Mouse (Mus musculus): ENCODE results near the gene Nptx1.

Nptx1 gene

DNA sequence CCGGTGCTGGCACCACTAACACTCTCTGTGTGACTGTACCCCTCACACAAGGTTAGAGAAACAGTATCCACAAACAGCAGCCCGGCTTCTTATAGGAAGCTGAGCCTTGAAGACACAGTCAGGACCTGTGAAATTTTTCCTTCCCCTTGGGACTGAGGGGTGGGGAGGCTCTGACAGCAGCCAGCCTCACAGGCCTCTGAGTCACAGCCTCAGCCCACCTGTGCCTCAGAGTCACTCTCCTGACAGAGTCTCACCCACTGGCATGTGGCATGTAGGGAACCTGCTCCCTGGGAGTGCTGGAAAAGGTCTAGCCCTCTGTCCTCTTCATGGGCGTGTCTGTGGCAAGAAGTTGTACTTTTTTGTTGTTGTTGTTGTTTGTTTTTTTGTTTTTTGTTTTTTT is 3.9 kb upstream of the Nptx1 start:
- DNase-seq (ENCODE audit: low read depth in 1 of 2, low spot score in 2 of 2): no peak

DNA sequence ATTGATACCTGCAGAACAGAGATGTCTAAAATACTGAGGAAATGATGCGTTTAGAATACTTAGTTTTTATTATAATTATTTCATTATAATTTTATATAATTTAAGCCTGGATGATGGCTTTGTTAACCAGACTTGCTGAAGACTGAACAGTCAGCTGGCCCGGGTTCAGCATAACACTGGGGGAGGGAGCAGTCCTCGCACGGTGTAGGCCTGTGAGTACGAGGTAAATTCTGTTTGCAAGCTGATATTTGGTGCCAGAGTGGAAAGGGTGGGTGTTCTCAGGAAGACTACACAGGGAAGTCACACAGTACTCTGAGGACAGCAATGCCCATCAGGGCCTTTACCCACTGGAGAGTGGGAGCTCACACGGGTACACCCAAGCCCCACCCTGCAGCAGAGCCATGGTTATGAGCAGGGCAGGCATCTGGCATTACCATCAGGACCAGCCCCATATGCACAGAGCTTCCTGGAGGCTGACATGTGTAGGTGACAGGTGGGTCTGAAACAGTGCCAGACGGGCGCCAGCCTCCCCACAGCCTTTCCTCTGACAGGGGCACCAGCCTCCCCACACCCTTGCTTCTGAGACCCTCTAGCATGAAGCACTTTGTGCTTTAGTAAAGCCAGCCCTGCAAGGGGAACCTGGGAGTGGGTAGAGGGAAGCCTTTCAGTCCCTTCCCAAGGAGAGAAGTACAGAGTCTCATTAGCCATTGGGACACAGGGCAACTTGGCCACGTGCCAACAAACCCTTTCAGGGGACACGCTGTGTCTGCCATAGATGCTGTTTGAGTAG is 3.2 kb upstream of the Nptx1 start:
- no peak for DNase-seq (ENCODE audit: low read depth in 1 of 2, low spot score in 2 of 2)

DNA sequence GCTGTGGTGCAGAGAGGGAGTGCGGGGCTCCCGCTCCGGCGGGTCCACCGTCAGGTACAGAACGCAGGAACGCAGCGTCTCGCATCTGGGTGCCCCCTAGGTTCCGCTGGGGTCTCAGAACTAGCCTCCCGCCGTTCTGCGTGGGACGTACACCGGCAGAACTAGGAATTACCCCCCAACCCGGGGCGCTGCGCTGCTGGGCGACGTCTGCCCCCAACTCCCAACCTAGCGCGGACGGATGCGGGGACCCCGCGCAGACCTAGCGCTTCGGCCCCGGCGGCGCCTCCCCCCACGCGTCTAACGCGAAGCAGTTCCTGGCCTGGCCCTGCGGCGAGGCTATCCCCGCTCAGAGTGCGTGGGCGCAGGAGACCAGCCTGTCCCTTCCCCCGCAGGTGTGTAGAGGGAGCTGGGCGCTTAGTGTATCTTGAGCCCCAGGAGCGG is 1.8 kb upstream of the Nptx1 start:
- DNase-seq (ENCODE audit: low read depth in 1 of 2, low spot score in 2 of 2): no peak

DNA sequence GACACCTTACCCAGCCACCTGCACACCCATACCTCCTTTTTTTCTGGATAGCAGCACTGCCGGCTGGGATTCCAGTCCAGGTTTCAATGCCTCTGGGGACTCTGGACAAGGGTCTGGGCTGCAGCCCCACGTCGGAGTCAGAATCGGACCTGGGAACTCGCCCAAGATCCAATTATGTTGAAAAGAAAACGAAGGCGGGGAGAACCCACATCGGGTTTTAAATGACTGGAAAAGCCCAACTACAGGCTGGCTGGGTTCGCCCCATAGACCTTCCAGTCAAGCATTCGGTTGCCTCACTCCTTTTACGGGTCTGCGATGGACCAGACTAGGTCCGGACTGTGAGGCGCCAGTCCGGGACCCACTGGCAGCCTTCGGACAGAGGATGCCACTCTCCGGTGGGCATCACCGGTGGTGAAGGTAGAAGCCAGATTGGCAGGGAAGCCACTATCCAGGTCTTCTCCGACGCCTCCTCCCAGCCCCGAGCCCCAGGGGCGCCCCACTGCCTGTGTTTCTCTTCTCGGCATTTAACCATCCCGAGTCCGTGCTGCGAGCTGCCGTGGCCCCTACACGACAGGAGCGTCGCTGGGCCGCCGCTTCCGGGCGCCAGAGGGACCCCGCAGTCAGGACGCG is 1.3 kb upstream of the Nptx1 start:
- DNase-seq (ENCODE audit: low read depth in 1 of 2, low spot score in 2 of 2): no peak

DNA sequence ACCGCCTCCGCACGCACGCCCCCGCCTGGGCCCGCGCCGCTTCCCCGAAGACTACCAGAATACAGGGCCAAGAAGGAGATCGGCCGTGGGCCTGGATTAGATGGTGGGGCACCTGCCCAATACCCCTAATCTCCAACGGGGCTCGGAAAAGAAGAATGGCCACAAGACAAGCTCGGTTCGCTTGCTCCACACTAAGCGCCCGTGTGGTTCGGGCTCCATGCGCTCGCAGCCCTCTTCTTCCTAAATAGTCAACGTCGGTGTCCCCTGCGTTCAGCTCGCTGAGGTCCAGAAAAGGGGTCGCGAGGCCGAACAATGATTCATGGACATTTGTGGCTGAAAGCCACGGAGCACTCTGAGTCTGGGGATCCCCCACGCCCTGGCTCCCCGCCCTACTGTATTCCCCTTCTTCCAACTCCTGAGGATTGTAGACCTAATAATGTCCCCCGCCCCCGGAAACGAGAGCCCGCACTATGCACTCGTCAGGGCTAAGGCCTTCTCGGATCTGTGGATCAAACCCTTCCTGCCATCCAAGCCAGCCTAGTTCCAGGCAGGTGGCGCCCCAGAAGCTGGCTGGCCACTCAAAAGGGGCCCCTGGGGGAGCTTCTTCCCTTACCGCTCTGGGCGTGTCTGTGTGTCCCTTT is 518 bp upstream of the Nptx1 start:
- DNase-seq (ENCODE audit: low read depth in 1 of 2, low spot score in 2 of 2): no peak

DNA sequence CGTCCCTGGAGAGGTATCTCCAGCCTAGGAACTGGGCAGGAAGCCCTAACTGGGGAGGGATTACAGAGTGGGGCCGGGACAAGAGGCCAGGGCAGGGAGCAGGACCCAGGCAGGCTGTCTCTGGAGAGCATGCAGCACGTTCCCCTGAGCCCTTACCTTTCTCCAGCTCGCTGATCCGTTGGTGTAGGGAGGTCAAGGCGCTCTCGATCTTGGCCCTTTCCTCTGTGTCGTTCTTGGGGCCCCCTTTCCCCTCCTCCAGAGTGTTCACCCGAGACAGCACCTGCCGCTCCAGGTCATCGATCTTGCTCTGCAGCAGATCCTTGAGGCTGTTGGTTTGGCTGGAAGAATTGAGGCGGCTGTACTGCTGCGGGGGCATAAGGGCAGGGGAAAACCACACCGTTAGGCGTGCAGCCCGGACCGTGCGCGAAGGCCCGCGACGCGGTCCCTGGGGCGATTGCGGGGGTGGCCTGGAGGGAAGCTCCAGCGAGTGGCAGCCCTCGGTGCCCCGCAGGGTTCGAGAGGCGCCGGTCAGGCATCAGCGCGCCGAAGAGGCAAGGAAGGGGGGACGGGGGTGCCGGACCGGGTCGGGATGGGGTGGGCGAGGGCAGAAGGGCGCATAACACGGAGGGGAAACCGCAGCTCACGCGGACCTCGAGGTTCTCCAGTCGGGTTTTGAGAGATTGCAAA is 914 bp downstream of the Nptx1 start:
- no peak for DNase-seq (ENCODE audit: low read depth in 1 of 2, low spot score in 2 of 2)

DNA sequence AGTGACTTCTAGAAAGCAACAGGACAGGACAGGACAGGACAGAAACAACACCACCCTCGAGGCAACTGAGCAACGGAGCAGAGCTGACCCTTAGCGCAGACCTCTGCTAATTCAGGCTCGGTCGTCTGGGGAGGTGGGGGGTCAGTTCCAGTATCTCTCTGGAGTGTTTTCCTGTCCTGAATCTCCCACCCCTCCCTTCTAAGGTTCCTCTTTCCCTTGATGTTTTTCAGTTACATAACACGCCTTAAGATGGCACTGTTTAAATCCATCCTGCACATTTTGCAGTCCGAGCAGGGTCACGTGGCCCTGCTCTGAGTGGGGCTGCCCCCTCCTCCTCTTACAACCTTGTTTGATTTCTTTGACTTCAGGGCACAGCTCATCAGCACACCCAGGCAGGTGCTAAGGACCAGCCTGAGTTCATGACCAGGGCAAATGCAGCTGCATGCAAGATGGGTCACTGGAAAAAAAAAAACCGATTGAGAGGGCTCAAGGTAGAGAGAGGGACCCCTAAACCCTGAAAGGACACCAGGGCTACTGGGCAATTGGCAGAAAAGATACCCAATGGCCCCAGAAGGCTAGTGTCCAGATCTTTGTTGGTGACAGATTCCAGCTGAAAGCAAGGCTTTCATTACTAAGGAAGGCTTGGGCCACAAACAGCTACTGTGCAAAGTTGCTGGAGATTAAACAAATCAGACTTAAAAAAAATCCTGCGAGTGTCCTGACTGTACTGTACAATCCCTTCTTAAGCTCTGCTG is 1.6 kb downstream of the Nptx1 start:
- DNase-seq (ENCODE audit: low read depth in 1 of 2, low spot score in 2 of 2): no peak

DNA sequence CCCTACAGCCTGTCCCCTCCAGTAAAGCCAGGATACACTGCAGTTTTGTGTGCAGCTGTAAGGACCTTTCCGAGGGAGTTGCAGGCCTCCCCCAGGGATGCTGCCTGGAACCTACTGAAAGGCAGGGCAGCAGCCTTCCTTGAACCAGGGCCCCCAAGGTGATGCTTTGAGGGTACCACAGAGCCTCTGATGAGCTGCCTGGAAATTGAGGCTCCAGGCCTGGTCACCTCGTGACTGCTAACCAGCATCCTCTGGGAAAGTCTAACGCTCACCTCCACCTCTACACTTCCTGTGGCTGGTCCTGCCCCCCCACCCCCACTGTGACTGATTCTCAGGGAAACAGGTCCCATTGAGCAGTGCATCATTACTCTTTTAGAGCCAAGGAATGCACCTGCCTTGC is 2.3 kb downstream of the Nptx1 start:
- DNase-seq (ENCODE audit: low read depth in 1 of 2, low spot score in 2 of 2): no peak

DNA sequence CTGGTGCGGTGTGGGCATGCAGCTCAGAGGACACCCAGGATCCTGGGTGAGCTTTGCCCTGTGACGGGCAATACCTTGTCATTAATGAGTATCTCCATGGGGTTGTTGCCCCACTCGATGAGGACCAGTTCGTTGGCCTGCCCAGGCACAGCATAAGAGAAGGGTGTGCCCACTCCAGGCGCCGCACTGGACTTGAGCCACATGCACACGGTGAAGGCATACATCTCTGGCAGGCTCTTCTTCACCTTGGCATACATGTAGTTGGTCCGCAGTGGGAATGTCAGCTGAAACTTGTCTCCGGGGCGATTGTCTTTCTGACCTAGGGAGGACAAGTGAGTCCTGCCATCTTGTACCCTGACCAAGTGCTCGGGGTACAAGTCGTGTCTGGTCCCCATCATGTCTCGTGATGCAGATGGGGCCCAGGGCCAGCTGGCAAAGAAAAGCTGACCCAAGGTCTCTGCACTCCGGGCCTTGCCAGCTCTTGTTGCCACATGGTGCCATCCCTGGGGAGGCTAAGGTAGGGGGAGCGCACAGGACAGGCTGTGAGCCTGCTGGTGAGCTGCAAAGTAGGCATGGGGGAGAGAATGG is 2.9 kb downstream of the Nptx1 start:
- no peak for DNase-seq (ENCODE audit: low read depth in 1 of 2, low spot score in 2 of 2)

DNA sequence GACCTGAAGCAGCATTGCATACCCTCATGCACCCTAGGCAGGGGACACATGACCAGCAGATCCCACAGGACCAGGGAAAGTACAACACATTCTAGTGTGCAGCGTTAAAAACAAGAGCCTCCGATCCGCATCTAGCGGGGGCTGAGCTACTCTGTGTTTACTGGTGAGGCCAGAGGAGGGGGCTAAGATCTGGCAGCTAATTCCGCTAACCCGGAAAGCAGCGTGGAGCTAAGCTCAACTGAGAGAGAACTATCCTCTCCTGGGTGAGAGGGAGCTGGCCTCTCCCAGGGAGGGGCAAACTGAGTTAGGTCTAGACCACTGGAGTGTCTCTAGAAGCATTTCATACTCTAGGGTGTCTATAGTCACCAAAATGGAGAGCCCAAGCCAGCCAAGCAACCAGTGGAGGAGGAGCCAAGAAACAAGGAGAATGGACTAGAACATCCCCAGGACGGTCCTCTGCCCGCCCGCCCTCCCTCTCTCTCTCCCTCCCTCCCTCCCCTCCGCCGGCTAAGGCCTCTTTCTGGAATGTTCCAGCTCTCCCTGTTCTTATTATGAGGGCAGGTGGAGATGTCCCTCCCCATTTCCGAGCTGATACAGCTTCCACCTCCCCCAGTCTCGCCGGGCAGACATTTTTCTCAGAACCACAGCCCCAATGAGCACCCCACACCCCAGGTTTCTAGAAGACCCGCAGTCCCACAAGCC is 3.6 kb downstream of the Nptx1 start:
- no peak for DNase-seq (ENCODE audit: low read depth in 1 of 2, low spot score in 2 of 2)

DNA sequence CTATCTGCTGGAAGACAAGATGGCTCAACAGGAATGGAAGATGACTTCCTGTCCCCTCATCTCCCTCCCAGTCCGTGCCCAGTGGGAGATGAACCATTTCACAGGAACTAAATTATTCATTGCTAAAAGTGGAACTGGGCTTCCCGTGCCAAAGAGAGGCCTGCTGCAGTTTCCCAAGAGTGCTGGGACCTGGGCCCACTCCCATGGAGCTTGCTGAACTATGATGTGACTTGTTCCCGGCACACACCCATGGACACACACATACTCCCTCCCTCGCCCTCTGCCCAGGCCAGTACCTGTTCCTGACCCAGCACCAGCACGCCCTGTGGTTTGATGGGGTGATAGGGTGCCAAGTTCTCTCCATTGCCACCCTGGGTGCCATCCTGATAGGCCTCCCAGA is 4.7 kb downstream of the Nptx1 start:
- no peak for DNase-seq (ENCODE audit: low read depth in 1 of 2, low spot score in 2 of 2)

DNA sequence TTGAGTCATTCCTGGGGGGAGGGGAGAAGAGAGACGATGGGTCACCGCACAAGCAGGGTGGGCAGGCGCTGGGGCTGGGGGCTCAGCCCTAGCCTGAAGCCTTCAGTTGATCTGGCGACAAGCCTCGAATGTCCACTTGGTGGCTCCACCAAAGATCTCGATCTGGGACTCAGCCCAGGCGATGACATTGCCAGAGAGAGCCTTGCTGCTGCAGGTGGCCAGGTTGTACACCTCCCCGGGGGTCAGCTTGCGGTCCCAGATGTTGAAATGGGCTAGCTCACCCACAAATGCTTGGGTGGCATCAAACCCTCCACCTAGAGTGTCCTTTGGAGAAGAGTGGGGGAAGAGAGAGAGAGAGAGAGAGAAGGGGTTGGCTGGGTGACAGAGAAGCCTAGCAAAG is 5.2 kb downstream of the Nptx1 start:
- no peak for DNase-seq (ENCODE audit: low read depth in 1 of 2, low spot score in 2 of 2)

DNA sequence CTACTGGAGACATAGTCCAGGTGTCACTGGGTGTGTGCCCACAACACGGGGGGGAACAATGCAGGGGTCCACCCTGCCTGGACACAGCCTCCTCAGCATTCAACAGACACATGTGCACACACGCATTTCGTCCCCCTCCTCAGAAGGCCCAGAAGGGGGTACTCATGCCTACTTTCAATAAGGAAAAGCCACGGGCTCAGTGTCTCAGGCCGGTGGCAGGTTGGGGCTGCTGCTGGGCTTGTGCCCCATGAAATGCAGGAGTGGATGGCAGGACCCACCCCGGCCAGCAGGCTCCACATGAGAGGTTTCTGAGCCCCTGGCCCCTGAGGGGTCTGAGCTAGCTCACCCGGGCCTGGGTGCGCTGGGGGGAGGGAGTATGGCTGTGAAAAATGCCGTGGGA is 6.5 kb downstream of the Nptx1 start:
- DNase-seq (ENCODE audit: low read depth in 1 of 2, low spot score in 2 of 2): no peak

DNA sequence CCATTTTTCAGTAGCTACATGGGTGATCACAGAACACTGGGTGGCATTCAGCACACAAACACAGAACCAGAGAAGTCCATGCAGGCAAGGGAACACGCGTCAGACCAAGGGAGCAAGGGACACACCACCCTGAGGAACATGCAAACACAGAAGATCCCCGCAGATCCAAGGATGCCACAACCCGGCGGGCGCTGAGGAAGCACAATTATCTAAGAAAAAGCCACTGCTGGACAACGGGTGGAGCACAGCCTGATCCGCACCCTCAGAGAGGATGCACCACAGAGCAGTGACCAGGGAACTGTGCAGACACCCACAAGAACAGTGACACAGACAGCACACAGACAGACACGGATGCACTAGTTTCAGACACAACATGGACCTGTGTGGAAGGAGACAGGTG is 7.0 kb downstream of the Nptx1 start:
- DNase-seq (ENCODE audit: low read depth in 1 of 2, low spot score in 2 of 2): no peak

DNA sequence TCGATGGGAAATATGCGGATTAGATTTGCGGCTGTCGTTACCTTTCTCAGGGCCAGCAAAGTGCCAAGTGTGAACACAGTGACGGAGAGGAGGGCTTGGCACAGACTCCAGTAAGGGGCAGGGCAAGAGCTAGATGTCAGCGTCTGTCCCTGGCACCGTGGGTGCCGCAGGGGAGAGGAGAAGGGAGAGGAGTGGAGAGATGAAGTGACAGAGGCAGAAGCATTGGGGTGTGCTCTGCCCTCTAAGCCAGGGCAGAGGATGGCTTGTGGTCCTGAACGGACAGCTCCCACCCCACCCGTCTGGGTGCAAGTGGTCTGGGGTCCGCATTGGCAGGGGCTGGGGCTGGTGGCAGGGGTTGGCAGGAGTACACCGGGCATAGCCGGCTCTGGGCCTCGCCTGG is 7.6 kb downstream of the Nptx1 start:
- DNase-seq (ENCODE audit: low read depth in 1 of 2, low spot score in 2 of 2): no peak

DNA sequence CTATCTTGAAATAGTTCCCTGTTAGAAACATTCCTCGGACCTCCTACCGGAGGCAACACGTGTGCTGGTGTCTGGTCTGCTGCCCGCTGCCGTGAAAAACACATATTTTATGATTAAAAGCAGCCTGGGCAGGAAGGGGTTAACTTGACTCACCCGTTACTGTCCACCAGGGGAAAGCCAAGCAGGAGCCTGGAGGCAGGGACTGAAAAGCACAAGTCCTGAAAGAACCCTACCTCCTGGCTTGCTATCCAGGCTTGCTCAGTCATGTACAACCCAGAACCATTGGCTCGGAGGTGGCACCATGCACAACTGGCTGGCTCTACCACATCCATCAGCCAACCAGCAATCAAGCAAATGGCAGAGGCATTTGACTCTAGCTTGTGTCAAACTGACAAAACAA is 13.8 kb downstream of the Nptx1 start:
- no peak for DNase-seq (ENCODE audit: low read depth in 1 of 2, low spot score in 2 of 2)

DNA sequence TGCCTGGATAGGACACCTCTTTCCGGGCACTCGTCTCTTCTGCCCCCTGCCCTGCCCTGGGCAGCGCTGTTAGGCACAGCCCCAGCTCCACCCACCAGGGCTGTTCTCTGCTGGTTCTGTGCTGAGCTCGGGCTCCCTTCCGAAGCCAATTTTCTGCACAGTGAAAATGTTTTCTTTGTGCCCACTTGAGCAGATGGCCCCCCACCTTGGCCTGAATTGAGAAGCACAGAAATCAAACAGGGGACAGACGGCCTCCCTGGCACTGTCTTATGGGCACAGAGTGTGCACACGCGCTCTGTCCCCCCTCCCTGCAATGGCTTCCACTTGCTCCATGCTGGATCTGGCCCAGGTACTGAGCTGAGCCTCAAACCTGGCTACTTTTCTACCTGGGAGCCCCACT is 15.1 kb downstream of the Nptx1 start:
- no peak for DNase-seq (ENCODE audit: low read depth in 1 of 2, low spot score in 2 of 2)

DNA sequence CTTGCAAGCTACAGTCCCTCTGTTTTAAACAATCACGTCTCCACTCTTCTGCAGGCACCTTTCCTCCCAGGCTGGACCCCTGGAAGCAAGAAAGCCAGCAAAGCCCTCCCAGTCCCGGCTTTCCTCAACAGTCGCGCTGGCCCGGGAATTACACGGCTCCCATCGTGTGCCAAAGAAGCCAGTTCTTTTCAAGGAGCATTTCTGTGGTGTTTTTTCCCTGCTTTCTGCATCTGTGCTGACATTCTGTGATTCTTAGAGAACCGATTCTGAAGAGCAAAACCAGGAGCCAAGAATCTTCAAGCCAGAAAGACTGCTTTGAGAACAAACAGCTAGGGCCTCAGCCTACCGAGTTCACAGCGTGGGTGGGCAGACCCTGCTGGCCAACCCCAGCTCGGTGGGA is 18.6 kb downstream of the Nptx1 start:
- DNase-seq (ENCODE audit: low read depth in 1 of 2, low spot score in 2 of 2): no peak

DNA sequence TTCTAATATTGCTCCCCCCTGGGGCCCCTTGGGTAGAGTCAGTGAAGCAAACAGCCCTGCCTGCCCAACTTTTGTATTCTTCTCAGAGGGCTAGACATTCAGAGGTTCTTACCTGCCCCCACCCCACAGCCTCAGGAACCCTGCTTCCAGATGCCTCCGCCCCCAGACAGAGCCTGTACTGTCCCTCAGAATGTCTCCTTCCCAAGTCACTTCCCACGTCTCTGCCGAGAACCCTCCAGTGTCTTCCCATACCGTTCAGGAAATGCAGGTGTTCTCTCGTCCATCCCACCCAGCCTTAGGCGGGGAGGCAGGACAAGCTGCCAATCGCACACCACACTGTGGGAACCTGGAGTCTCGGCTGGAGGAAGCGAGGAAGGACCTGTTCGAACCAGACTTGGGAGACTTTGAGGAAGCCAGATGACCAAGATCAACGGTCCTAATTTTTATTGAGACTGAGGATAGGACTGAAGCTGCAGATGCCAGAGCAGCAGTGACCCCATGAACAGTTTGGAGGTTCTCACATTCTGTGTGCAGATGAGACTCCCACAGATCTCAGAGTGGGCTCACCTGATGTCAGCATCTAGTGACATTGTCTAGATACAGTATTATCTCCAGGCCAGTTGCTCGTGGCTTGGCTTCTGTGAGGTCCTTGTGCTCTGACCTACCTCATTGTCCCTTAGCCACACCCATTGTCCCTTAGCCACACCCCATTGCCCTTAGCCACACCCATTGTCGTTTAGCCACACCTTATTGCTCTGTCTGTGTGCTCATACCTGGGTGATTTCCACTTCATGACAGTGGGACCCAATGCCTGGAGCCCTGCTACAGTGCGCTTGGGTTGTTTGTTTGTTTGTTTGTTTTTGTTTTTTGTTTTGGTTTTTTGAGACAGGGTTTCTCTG is 21.2 kb downstream of the Nptx1 start:
- DNase-seq (ENCODE audit: low read depth in 1 of 2, low spot score in 2 of 2): no peak

All from monocyte, adult 2 months (primary cell).